Mouse (Mus musculus) embryo, embryonic 11.5 days (tissue): ENCODE measurements at regions not wholly inside any gene's neighbourhood (a gene's known extent, or its start where the extent isn't known, plus 50 kb on each side); places are given as distances from the start of the nearest gene placed in this dataset.

Experiments used
- DNase-seq: peaks from one replicate; pipeline ENCODE4 v3.0.0-alpha.2; 2012; ENCODE audit warnings: low read depth, low spot score

- DNase-seq: no peak
These were observed 125.2 kb upstream of the Tent5a start for GRCm38 (mm10) chr9:85452196-85452857.

GRCm38 (mm10) chr9:85451349-85451748 lies 124.2 kb upstream of the Tent5a start:
- DNase-seq: no peak

- DNase-seq: no peak
These were observed 123.7 kb upstream of the Tent5a start for GRCm38 (mm10) chr9:85450877-85451276.

- no peak for DNase-seq
These were observed 122.3 kb upstream of the Tent5a start for GRCm38 (mm10) chr9:85449493-85449892.

GRCm38 (mm10) chr9:85442761-85443505 lies 115.8 kb upstream of the Tent5a start:
- DNase-seq: no peak

GRCm38 (mm10) chr9:85439664-85440063 lies 112.5 kb upstream of the Tent5a start:
- no peak for DNase-seq

GRCm38 (mm10) chr9:85432220-85432619 lies 105.1 kb upstream of the Tent5a start:
- no peak for DNase-seq

- DNase-seq: no peak
These were observed 99.7 kb upstream of the Tent5a start for GRCm38 (mm10) chr9:85426809-85427208.

GRCm38 (mm10) chr9:85423908-85424307 lies 96.8 kb upstream of the Tent5a start:
- DNase-seq: no peak

- no peak for DNase-seq
These were observed 87.2 kb upstream of the Tent5a start for GRCm38 (mm10) chr9:85414391-85414790.

- DNase-seq: no peak
These were observed 86.7 kb upstream of the Tent5a start for GRCm38 (mm10) chr9:85413813-85414212.

GRCm38 (mm10) chr9:85410643-85411296 lies 83.6 kb upstream of the Tent5a start:
- DNase-seq: no peak

GRCm38 (mm10) chr9:85409974-85410506 lies 82.9 kb upstream of the Tent5a start:
- no peak for DNase-seq

GRCm38 (mm10) chr9:85408461-85408860 lies 81.3 kb upstream of the Tent5a start:
- DNase-seq: peak; percentile 39

GRCm38 (mm10) chr9:85407592-85407991 lies 80.4 kb upstream of the Tent5a start:
- no peak for DNase-seq

- no peak for DNase-seq
These were observed 74.6 kb upstream of the Tent5a start for GRCm38 (mm10) chr9:85401736-85402135.

- DNase-seq: no peak
These were observed 73.6 kb upstream of the Tent5a start for GRCm38 (mm10) chr9:85400600-85401313.

GRCm38 (mm10) chr9:85394975-85395374 lies 67.8 kb upstream of the Tent5a start:
- no peak for DNase-seq

- DNase-seq: no peak
These were observed 64.1 kb upstream of the Tent5a start for GRCm38 (mm10) chr9:85391283-85391682.

- DNase-seq: no peak
These were observed 61.7 kb upstream of the Tent5a start for GRCm38 (mm10) chr9:85388775-85389393.

GRCm38 (mm10) chr9:85382413-85382812 lies 55.3 kb upstream of the Tent5a start:
- no peak for DNase-seq
